Mouse (Mus musculus) G1E (cell line): ENCODE measurements around the gene A830005F24Rik. TPM values are rescaled to one million over a fixed set of nuclear protein-coding genes. Genes with fewer than 3 reads are reported as not detected.

Source experiments
- ATAC-seq: 2 replicates; pipeline ENCODE4 v1.8.0; 2016; ENCODE audit warnings: mild to moderate bottlenecking; ENCODE audit not compliant: insufficient number of reproducible peaks, poor library complexity, low FRiP score, severe bottlenecking; ENCODE audit errors: extremely low read depth
- DNase-seq: peaks from one replicate; pipeline ENCODE4 v3.0.0; 2012; ENCODE audit warnings: low spot score
- H3K27me3 ChIP-seq: 2 replicates; pipeline ENCODE4 v1.6.1; 2012; ENCODE audit warnings: mild to moderate bottlenecking, low read length, inconsistent platforms; ENCODE audit not compliant: insufficient read depth
- H3K36me3 ChIP-seq: replicated peaks from 2 replicates; pipeline ENCODE3; 2012; ENCODE audit warnings: mild to moderate bottlenecking, inconsistent platforms
- H3K4me1 ChIP-seq: 2 replicates; pipeline ENCODE4 v1.6.1; 2012; ENCODE audit warnings: low read depth, low read length, inconsistent platforms, mixed read lengths; ENCODE audit not compliant: insufficient read depth
- H3K4me3 ChIP-seq: 2 replicates; pipeline ENCODE4 v1.5.1; 2012; ENCODE audit warnings: low read depth, mild to moderate bottlenecking, inconsistent platforms, low read length, moderate library complexity, mixed read lengths
- H3K9me3 ChIP-seq: replicated peaks from 2 replicates; pipeline ENCODE4 v1.6.1; 2012; ENCODE audit warnings: inconsistent platforms
- CTCF ChIP-seq: IDR thresholded peaks from 2 replicates; pipeline ENCODE4 v1.5.1; 2012; ENCODE audit warnings: low read depth, low read length, inconsistent platforms, mixed read lengths
- GATA1 ChIP-seq: IDR thresholded peaks from 2 replicates; pipeline ENCODE4 v1.6.1; 2012; ENCODE audit warnings: borderline replicate concordance, low read length, inconsistent platforms, mixed read lengths
- GATA2 ChIP-seq: IDR thresholded peaks from 2 replicates; pipeline ENCODE4 v1.6.1; 2012; ENCODE audit warnings: low read depth, low read length, inconsistent platforms, borderline replicate concordance
- POLR2AphosphoS5 ChIP-seq: IDR thresholded peaks from 2 replicates; pipeline ENCODE4 v1.6.1; 2012; ENCODE audit warnings: low read depth, low read length, inconsistent platforms; ENCODE audit not compliant: insufficient replicate concordance
- TAL1 ChIP-seq: conservative IDR thresholded peaks from 2 replicates; pipeline ENCODE4 v1.6.1; 2012; ENCODE audit warnings: low read depth, low read length, inconsistent platforms, mixed read lengths
- polyA plus RNA-seq: library from polyadenylated mRNA; stranded (reverse); fragments of >175 nt; gene quantifications from 2 replicates; pipeline ENCODE4 v1.2.3, GENCODE M21; 2012
- total RNA-seq, 2 experiments: library from RNA; stranded (forward) in 1 of 2; stranded (reverse) in 1 of 2; fragments of 200-1000 nt in 1 of 2; fragments of >200 nt in 1 of 2; fragmentation: Nextera tagmentation in 1 of 2; gene quantifications; 2 replicates each; pipeline ENCODE4 v1.2.3; 2014 to 2017

The A830005F24Rik gene
- total and polyA plus RNA-seq, 3 experiments = 0.22 to 0.33 TPM; not detected in 1

DNA sequence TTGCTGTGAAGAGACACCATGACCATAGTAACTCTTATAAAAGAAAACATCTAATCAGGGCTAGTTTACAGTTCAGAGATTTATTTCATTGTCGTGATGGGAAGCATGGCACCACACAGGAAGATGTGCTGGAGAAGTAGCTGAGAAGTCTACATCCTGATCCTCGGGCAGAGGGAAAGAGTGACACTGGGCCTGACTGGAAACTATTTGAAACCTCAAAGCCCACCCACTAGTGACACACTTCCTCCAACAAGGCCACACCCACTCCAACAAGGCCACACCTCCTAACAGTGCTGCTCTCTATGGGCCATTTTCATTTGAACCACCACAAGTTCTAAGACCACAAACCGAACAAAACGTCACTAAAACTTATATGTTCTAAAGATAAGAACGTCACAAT is 12.4 kb downstream of the A830005F24Rik start:
- H3K4me3 ChIP-seq = no peak overlapping the region
- no peak for ATAC-seq
- no peaks in the 10 kb centered on the region for H3K9me3 ChIP-seq
- H3K27me3 ChIP-seq = peaks cover 12% of the 10 kb centered on the region; the same call in 1 of the 2 replicates
- peaks cover 2% of the 10 kb centered on the region for H3K36me3 ChIP-seq
- H3K4me1 ChIP-seq = peaks cover 7% of the 10 kb centered on the region; the same call in 1 of the 2 replicates
- DNase-seq = no peak
- TF ChIP-seq GATA2 = no peak
- TF ChIP-seq GATA1 = no peak
- TF ChIP-seq TAL1 = no peak
- TF ChIP-seq POLR2AphosphoS5 = no peak
- TF ChIP-seq CTCF = no peak

DNA sequence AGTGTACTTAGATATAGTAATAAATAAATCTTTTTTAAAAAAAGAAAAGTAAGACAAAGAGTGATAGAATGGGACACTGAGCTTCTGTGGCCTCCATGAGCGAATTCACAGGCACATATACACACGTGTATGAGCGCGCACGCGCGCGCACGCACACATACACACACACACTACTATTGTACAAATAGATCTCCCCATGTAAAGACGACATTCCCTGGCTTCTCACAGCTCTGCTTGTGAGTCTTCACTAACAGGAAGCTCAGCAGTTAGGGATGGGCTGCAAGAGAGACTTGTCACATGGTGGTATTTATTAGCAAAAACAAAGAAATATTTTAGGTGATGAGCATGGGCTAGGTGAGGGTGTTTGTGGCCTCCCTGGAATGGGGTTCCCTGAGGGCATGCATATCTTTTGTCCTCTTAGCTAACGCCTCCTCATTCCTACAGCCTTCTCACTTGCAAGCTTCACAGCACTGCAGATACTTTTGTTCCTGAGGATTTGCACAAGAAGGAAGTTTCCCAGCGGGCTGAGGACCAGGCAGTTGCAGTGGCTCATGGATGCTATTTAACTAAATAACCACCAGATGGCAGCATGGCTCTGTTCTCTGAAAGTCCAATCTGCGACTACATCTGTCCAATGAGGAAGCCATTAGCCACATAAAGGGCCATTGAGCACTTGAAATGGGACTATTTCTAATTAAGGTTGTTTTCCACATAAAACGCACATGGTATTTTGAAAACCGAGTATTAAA is 14.9 kb downstream of the A830005F24Rik start:
- Histone ChIP-seq H3K36me3 (peaks cover 3% of the 10 kb centered on the region), H3K4me3 (no peak overlapping the region), H3K27me3 (peaks cover 10% of the 10 kb centered on the region; the same call in 1 of the 2 replicates), H3K4me1 (peaks cover 7% of the 10 kb centered on the region; the same call in 1 of the 2 replicates), H3K9me3 (no peaks in the 10 kb centered on the region)
- TF ChIP-seq POLR2AphosphoS5 (no peak), CTCF (peak; percentile 67)
- DNase-seq = peak; percentile 50
- peak; percentile 68; the same call in 1 of the 2 replicates for ATAC-seq

DNA sequence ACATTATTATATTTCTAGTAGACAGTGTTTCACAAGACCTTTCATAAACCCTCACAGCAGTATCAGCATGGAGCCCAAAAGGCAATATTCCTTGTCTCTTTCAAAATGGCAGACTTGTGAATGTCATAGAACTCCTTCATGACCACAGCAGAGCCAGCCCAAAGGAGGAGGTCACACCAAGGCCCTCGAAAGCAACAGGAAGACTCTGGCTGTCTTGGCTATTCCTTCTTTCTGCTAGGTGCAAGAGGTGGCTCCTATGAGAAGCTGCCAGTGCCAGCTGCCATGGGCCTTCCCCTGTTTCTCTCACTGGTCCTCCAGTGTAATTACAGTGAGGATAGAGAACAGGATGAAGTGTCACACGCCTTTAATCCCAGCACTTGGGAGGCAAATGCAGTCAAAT is 15.7 kb downstream of the A830005F24Rik start:
- Histone ChIP-seq H3K4me3 (no peak overlapping the region), H3K36me3 (peaks cover 10% of the 10 kb centered on the region), H3K4me1 (peaks cover 7% of the 10 kb centered on the region; the same call in 1 of the 2 replicates), H3K9me3 (no peaks in the 10 kb centered on the region), H3K27me3 (peaks cover 8% of the 10 kb centered on the region; the same call in 1 of the 2 replicates)
- no peak for ATAC-seq
- no peak for DNase-seq
- TF ChIP-seq GATA2 = no peak
- TF ChIP-seq TAL1 = no peak
- no peak for TF ChIP-seq POLR2AphosphoS5
- no peak for TF ChIP-seq GATA1
- TF ChIP-seq CTCF = no peak

DNA sequence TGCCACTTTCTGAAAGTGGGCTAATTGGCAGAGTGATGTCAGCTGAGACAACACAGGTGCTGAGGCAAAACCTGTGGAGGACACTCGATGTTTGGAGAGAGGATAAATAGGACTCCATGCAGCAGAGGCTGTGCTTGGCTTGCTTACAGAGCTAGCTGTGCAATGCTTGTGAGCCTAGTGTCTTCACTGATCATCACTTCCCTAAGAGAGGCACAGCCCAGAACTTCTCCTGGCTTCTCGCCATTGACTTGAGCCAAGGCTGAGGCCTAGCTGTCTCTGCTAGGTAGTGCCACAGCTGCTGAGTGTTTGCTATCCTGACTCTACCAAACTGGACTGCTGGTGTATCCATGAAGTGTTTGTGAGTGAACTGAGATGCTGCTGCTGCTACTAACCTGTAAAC is 17.3 kb downstream of the A830005F24Rik start:
- H3K9me3 ChIP-seq = no peaks in the 10 kb centered on the region
- H3K4me1 ChIP-seq = peaks cover 7% of the 10 kb centered on the region; the same call in 1 of the 2 replicates
- ATAC-seq = no peak
- H3K36me3 ChIP-seq = peaks cover 25% of the 10 kb centered on the region
- TF ChIP-seq TAL1 (no peak), POLR2AphosphoS5 (no peak), CTCF (no peak), GATA1 (no peak), GATA2 (no peak)
- H3K27me3 ChIP-seq = no peaks in the 10 kb centered on the region; the same call in 1 of the 2 replicates
- no peak overlapping the region for H3K4me3 ChIP-seq
- DNase-seq = no peak

DNA sequence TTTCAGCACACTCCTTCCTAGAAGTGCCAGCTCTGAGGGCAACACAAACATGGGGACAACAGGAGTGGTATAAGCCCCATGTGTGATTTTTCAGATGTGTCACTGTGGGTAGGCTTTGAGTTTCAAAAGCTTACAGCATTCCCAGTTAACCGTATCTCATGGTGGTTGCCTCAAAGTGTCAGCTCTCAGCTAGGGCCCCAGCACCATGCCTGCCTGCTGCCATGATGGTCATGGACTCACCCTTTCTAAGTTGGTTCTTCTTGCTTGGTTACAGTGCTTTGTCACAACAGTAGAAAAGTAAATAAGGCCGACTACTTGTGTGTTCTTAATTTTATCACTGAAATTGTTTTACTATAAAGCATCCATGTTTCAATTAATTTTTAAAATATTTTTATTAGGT is 18.1 kb downstream of the A830005F24Rik start:
- H3K9me3 ChIP-seq = no peaks in the 10 kb centered on the region
- no peaks in the 10 kb centered on the region for H3K27me3 ChIP-seq
- peaks cover 29% of the 10 kb centered on the region for H3K36me3 ChIP-seq
- peaks cover 5% of the 10 kb centered on the region; the same call in 1 of the 2 replicates for H3K4me1 ChIP-seq
- H3K4me3 ChIP-seq = no peak overlapping the region
- TF ChIP-seq GATA1 (no peak), GATA2 (no peak), TAL1 (no peak), POLR2AphosphoS5 (no peak), CTCF (no peak)
- ATAC-seq (no peak), DNase-seq (no peak)

DNA sequence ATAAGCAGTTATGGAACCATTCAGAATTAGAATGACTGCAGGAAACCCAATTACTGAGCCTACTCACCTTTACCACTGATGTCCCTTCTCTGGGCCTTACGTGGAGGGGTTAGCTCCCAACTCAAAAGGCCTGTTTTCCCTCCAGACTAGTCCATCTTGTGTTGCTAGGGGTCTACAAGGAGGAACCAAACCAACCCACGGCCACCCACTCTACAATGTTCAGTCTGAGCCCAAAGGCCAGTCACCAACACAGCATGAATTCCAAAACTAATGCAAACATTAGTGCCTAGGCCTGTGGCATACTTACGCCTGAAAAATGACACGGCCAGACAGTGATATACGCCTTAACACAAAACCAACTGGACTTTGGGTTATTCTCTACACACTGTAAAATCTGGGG is 20.1 kb downstream of the A830005F24Rik start:
- H3K27me3 ChIP-seq = no peaks in the 10 kb centered on the region
- peaks cover 42% of the 10 kb centered on the region for H3K36me3 ChIP-seq
- ATAC-seq (no peak), DNase-seq (no peak)
- H3K4me1 ChIP-seq = peaks cover 2% of the 10 kb centered on the region; the same call in 1 of the 2 replicates
- H3K9me3 ChIP-seq = no peaks in the 10 kb centered on the region
- TF ChIP-seq POLR2AphosphoS5 (peak; percentile 15; the same call in 1 of the 2 replicates), GATA1 (no peak)
- H3K4me3 ChIP-seq = no peak overlapping the region
